Mouse (Mus musculus): Measurements from ENCODE around the gene E2f1.

E2f1 gene

GRCm38 (mm10) chr2:154569836-154570286, at the start of gene E2f1:
E2f1 (minus strand) TSS chr2:154569892.
- DNase-seq = peak; percentile 96

- no peak for DNase-seq
Measured at GRCm38 (mm10) chr2:154617061-154617460, 47.4 kb upstream of the E2f1 start.

GRCm38 (mm10) chr2:154615674-154616073, 46.0 kb upstream of the E2f1 start:
- no peak for DNase-seq

- no peak for DNase-seq
Measured at GRCm38 (mm10) chr2:154614841-154615576, 45.3 kb upstream of the E2f1 start.

GRCm38 (mm10) chr2:154613118-154614115, 43.7 kb upstream of the E2f1 start, which contains the start of the genes Zfp341 and 4930519P11Rik:
Zfp341 (plus strand) TSS chr2:154613297.
4930519P11Rik (minus strand) TSS chr2:154613437.
- DNase-seq = peak; percentile 89

- DNase-seq = no peak
Measured at GRCm38 (mm10) chr2:154609050-154609767, 39.5 kb upstream of the E2f1 start.

- no peak for DNase-seq
Measured at GRCm38 (mm10) chr2:154606965-154607364, 37.3 kb upstream of the E2f1 start.

- DNase-seq = no peak
Measured at GRCm38 (mm10) chr2:154604156-154604555, 34.5 kb upstream of the E2f1 start.

GRCm38 (mm10) chr2:154603638-154604153, 34.0 kb upstream of the E2f1 start, which contains the start of gene Pxmp4:
Pxmp4 (minus strand) TSS chr2:154603708.
- DNase-seq = peak; percentile 98

GRCm38 (mm10) chr2:154603007-154603637, 33.4 kb upstream of the E2f1 start:
- DNase-seq = no peak

- DNase-seq = no peak
Measured at GRCm38 (mm10) chr2:154601324-154601723, 31.6 kb upstream of the E2f1 start.

GRCm38 (mm10) chr2:154600586-154600985, 30.9 kb upstream of the E2f1 start:
- DNase-seq = no peak

- DNase-seq = no peak
Measured at GRCm38 (mm10) chr2:154597399-154597798, 27.7 kb upstream of the E2f1 start.

GRCm38 (mm10) chr2:154595775-154596174, 26.1 kb upstream of the E2f1 start:
- DNase-seq = no peak

- no peak for DNase-seq
Measured at GRCm38 (mm10) chr2:154593025-154593424, 23.3 kb upstream of the E2f1 start.

- no peak for DNase-seq
Measured at GRCm38 (mm10) chr2:154591239-154591638, 21.5 kb upstream of the E2f1 start.

- DNase-seq = no peak
Measured at GRCm38 (mm10) chr2:154589051-154589450, 19.4 kb upstream of the E2f1 start.

GRCm38 (mm10) chr2:154586405-154586804, 16.7 kb upstream of the E2f1 start:
- DNase-seq = peak; percentile 75

GRCm38 (mm10) chr2:154584931-154585601, 15.4 kb upstream of the E2f1 start:
- no peak for DNase-seq

- peak; percentile 80 for DNase-seq
Measured at GRCm38 (mm10) chr2:154583906-154584872, 14.5 kb upstream of the E2f1 start.
